Mouse (Mus musculus) CH12.LX (cell line): Measurements from ENCODE around the gene A830018L16Rik. TPM values are rescaled to one million over a fixed set of nuclear protein-coding genes. Genes with fewer than 3 reads are reported as not detected.

Experiments
- DNase-seq: peaks from one replicate; pipeline ENCODE4 v3.0.0-alpha.2; 2013; ENCODE audit errors: extremely low read depth
- H3K27ac ChIP-seq: 2 replicates; pipeline ENCODE4 v1.5.1; 2012; ENCODE audit warnings: low read depth, mild to moderate bottlenecking, control low read depth, moderate library complexity; ENCODE audit not compliant: insufficient read depth
- H3K27me3 ChIP-seq: replicated peaks from 2 replicates; pipeline ENCODE3; 2012; ENCODE audit warnings: inconsistent platforms
- H3K36me3 ChIP-seq, 2 experiments: replicated peaks in 1 of 2; 2 replicates each; pipeline versions ENCODE3 to v1.6.1; 2012; ENCODE audit warnings: inconsistent platforms in 1 of 2, low read length in 1 of 2, mild to moderate bottlenecking in 1 of 2, mixed read lengths in 1 of 2, moderate library complexity in 1 of 2; ENCODE audit not compliant: control insufficient read depth in 1 of 2, insufficient read depth in 1 of 2
- H3K4me1 ChIP-seq, 2 experiments: 2 replicates each; pipeline ENCODE4 v1.6.1; 2012; ENCODE audit warnings: inconsistent platforms in 1 of 2, moderate library complexity in 1 of 2; ENCODE audit not compliant: insufficient read depth in 2 of 2, control insufficient read depth in 1 of 2
- H3K4me2 ChIP-seq: 2 replicates; pipeline ENCODE4 v1.6.1; 2012; ENCODE audit warnings: low read depth, mild to moderate bottlenecking, control low read depth; ENCODE audit not compliant: poor library complexity, insufficient read depth, severe bottlenecking
- H3K4me3 ChIP-seq, 3 experiments: fragments of 150-350 bp in 1 of 3; sonication (generic) in 1 of 3; replicated peaks in 1 of 3; 2 replicates each; pipeline versions ENCODE3 to v1.5.1; 2011 to 2012; ENCODE audit warnings: low read depth in 2 of 3, low read length in 2 of 3, mild to moderate bottlenecking in 2 of 3, moderate library complexity in 2 of 3, control low read depth in 1 of 3, improper control_type of control experiment in 1 of 3, inconsistent platforms in 1 of 3, mixed read lengths in 1 of 3; ENCODE audit not compliant: poor library complexity in 1 of 3
- H3K79me2 ChIP-seq: replicated peaks from 2 replicates; pipeline ENCODE4 v1.6.1; 2012; ENCODE audit warnings: mild to moderate bottlenecking, moderate library complexity; ENCODE audit not compliant: control insufficient read depth, poor library complexity, insufficient read depth, severe bottlenecking; ENCODE audit errors: extremely low read depth
- H3K9ac ChIP-seq: 2 replicates; pipeline ENCODE4 v1.6.1; 2012; ENCODE audit warnings: low read depth, mild to moderate bottlenecking, control low read depth, moderate library complexity; ENCODE audit not compliant: insufficient read depth
- H3K9me3 ChIP-seq: replicated peaks from 2 replicates; pipeline ENCODE3; 2012; ENCODE audit warnings: low read length, inconsistent platforms, mixed read lengths
- CHD1 ChIP-seq: IDR thresholded peaks from 2 replicates; pipeline ENCODE4 v1.6.1; 2012; ENCODE audit warnings: low read depth, low read length, improper control_type of control experiment, inconsistent platforms
- ELF1 ChIP-seq: IDR thresholded peaks from 2 replicates; pipeline ENCODE4 v1.6.1; 2014; ENCODE audit warnings: low read depth, mild to moderate bottlenecking, inconsistent platforms, low read length, improper control_type of control experiment
- HCFC1 ChIP-seq: IDR thresholded peaks from 2 replicates; pipeline ENCODE4 v1.6.1; 2012; ENCODE audit warnings: low read depth, mild to moderate bottlenecking, inconsistent platforms, low read length, improper control_type of control experiment
- JUND ChIP-seq: conservative IDR thresholded peaks from 2 replicates; pipeline ENCODE4 v1.6.1; 2011; ENCODE audit warnings: low read depth, low read length, improper control_type of control experiment
- KAT2A ChIP-seq: IDR thresholded peaks from 2 replicates; pipeline ENCODE4 v1.6.1; 2012; ENCODE audit warnings: low read length, improper control_type of control experiment, inconsistent platforms; ENCODE audit not compliant: insufficient replicate concordance
- MEF2A ChIP-seq: IDR thresholded peaks from 2 replicates; pipeline ENCODE4 v1.6.1; 2014; ENCODE audit warnings: low read depth, mild to moderate bottlenecking, inconsistent platforms, low read length, improper control_type of control experiment, borderline replicate concordance
- MXI1 ChIP-seq: IDR thresholded peaks from 2 replicates; pipeline ENCODE4 v1.6.1; 2011; ENCODE audit warnings: mild to moderate bottlenecking, low read depth, low read length, improper control_type of control experiment
- MYC ChIP-seq: IDR thresholded peaks from 2 replicates; pipeline ENCODE4 v1.6.1; 2011; ENCODE audit warnings: low read depth, mild to moderate bottlenecking, improper control_type of control experiment, low read length
- NRF1 ChIP-seq: IDR thresholded peaks from 2 replicates; pipeline ENCODE4 v1.6.1; 2014; ENCODE audit warnings: low read depth, mild to moderate bottlenecking, inconsistent platforms, low read length, improper control_type of control experiment, moderate library complexity
- POLR2A ChIP-seq: IDR thresholded peaks from 2 replicates; pipeline ENCODE4 v1.6.1; 2011; ENCODE audit warnings: low read depth, mild to moderate bottlenecking, improper control_type of control experiment, low read length
- POLR2AphosphoS2 ChIP-seq: IDR thresholded peaks from 2 replicates; pipeline ENCODE4 v1.6.1; 2011; ENCODE audit warnings: low read depth, low read length, improper control_type of control experiment
- SIN3A ChIP-seq: IDR thresholded peaks from 2 replicates; pipeline ENCODE4 v1.6.1; 2012; ENCODE audit warnings: low read length, improper control_type of control experiment, inconsistent platforms
- UBTF ChIP-seq: IDR thresholded peaks from 2 replicates; pipeline ENCODE4 v1.6.1; 2012; ENCODE audit warnings: low read depth, mild to moderate bottlenecking, inconsistent platforms, low read length, improper control_type of control experiment, moderate library complexity
- USF1 ChIP-seq: IDR thresholded peaks from 2 replicates; pipeline ENCODE4 v1.6.1; 2014; ENCODE audit warnings: low read depth, mild to moderate bottlenecking, inconsistent platforms, low read length, improper control_type of control experiment
- ZKSCAN1 ChIP-seq: IDR thresholded peaks from 2 replicates; pipeline ENCODE4 v1.6.1; 2012; ENCODE audit warnings: low read depth, inconsistent platforms, low read length, improper control_type of control experiment, borderline replicate concordance
- ZMIZ1 ChIP-seq: IDR thresholded peaks from 2 replicates; pipeline ENCODE4 v1.6.1; 2012; ENCODE audit warnings: low read depth, mild to moderate bottlenecking, inconsistent platforms, low read length, improper control_type of control experiment
- ZNF384 ChIP-seq: IDR thresholded peaks from 2 replicates; pipeline ENCODE4 v1.6.1; 2012; ENCODE audit warnings: low read depth, low read length, improper control_type of control experiment, inconsistent platforms
- dilution Hi-C: fragments of 300-500 bp; cut with MboI; formaldehyde crosslinking; loops from 2 replicates; pipeline ENCODE4 v1.14.3; 2020; ENCODE audit warnings: low sequenced_read_pairs; ENCODE audit not compliant: extremely low pct_unique_long_range_greater_than_20kb, extremely low pct_ligation_motif_present
- in situ Hi-C: fragments of 300-500 bp; cut with MboI; formaldehyde crosslinking; loops from 3 replicates; pipeline ENCODE4 v1.14.3; 2019; ENCODE audit warnings: low sequenced_read_pairs, low pct_ligation_motif_present, low pct_unique_long_range_greater_than_20kb, mixed read lengths
- polyA plus RNA-seq: library from polyadenylated mRNA; unstranded; fragments of >175 nt; gene quantifications from 2 replicates; pipeline ENCODE4 v1.2.1, GENCODE M21; 2012; ENCODE audit warnings: low read depth; ENCODE audit not compliant: insufficient read length
- total RNA-seq, 2 experiments: library from RNA; depleted of rRNA; stranded (reverse); fragments of 300-350 nt in 1 of 2; fragments of >200 nt in 1 of 2; gene quantifications; 2 replicates each; pipeline ENCODE4 v1.2.3; 2012 to 2014

A830018L16Rik gene
- total and polyA plus RNA-seq, 3 experiments = not detected

DNA sequence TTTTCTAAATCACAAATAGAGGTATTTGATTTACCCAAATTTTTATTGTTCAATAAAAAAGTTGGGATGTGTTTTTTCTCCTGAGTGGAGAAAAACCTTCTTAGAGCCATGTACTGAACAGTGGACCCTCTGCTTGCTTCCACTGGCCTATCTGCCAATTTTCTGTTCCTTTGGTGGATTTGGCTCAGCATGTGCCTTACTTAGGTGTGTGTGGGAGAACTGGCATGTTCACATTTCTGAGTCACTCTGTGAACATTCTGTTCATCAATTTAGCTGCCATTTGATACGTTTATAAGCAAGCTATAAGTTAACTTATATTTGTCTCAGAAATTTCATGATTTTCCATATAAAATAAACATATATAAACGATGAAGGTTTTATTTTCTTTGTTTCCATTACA lies 159.6 kb downstream of the A830018L16Rik start:
- no peak overlapping the region for H3K27ac ChIP-seq
- TF ChIP-seq UBTF (no peak), SIN3A (no peak), CHD1 (no peak), HCFC1 (no peak), ZKSCAN1 (no peak), POLR2A (no peak), USF1 (no peak), NRF1 (no peak), KAT2A (no peak), ZMIZ1 (no peak), MEF2A (no peak), MXI1 (no peak), POLR2AphosphoS2 (no peak), JUND (no peak), ELF1 (no peak)
- in situ Hi-C loops = no loop called here
- H3K36me3 ChIP-seq = no peaks in the 10 kb centered on the region
- no peaks in the 10 kb centered on the region for H3K79me2 ChIP-seq
- peaks cover 0 to 3% of the 10 kb centered on the region in 2 experiments; a peak in 1 of 4 replicates for H3K4me1 ChIP-seq
- H3K27me3 ChIP-seq = no peaks in the 10 kb centered on the region
- H3K4me3 ChIP-seq = no peak overlapping the region
- dilution Hi-C loops = no loop called here
- H3K4me2 ChIP-seq = no peak overlapping the region
- H3K9ac ChIP-seq = no peak overlapping the region
- DNase-seq = no peak
- no peaks in the 10 kb centered on the region for H3K9me3 ChIP-seq

DNA sequence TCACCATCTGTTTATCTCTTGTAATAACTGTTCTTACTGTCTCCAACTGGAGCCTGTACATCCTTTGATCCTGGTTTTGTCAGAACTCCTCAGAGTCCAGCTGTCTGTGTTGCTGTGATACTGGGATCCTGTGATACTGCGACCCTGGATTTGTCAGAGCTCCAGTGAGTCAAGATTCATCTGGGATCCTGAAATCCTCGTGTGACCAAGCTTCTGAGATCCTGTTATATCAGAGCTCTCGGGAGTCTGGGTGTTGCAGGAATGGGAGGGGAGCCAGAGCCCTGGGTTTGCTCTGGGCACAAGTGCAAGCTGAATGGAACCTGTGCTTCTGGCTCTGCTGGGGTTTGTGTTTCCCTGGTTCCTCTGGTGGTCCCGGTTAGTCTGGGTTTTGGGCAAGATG lies 166.1 kb downstream of the A830018L16Rik start:
- Histone ChIP-seq H3K27ac (no peak overlapping the region), H3K27me3 (no peaks in the 10 kb centered on the region), H3K4me2 (no peak overlapping the region), H3K4me1 (no peaks in the 10 kb centered on the region), H3K9ac (no peak overlapping the region), H3K36me3 (no peaks in the 10 kb centered on the region), H3K9me3 (no peaks in the 10 kb centered on the region), H3K4me3 (no peak overlapping the region), H3K79me2 (no peaks in the 10 kb centered on the region)
- TF ChIP-seq JUND (no peak), ZNF384 (no peak), MEF2A (no peak), ZKSCAN1 (no peak), USF1 (no peak), NRF1 (no peak), MYC (no peak)
- dilution Hi-C loops (no loop called here), in situ Hi-C loops (no loop called here)
- no peak for DNase-seq
